Mouse (Mus musculus): ENCODE data around the gene Tmem138.

DNA sequence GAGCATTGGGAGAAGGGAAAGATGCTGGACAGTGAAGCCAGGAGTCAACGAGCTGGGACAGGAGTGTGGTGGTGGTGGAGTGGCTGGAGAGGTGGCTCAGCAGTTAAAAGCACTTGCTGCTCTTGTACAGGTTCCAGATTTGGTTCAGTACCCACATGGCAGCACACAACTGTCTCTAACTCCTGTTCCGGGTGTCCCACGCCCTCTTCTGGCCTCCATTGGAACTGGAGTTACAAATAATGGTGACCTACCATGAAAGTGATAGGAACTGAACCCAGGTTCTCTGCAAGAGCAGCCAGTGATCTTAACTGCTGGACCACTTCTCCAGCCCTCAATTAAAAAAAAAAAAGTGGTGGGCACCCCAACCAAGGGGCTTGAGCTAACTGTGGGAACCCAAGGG is 21.0 kb upstream of the Tmem138 start:
- TF ChIP-seq POLR2A (IDR thresholded peaks at IDR 0.05; ENCODE audit: borderline replicate concordance, control insufficient read depth, low read depth, low read length): no peak
- TF ChIP-seq CTCF (IDR thresholded peaks at IDR 0.05; ENCODE audit: control insufficient read depth, insufficient read depth, low read length): peak; percentile 53
